Mouse (Mus musculus) heart, postnatal 14 days (tissue): ENCODE results near the gene Crocc2. TPM values are rescaled to one million over a fixed set of nuclear protein-coding genes. Genes with fewer than 3 reads are reported as not detected.

Experiments
- DNase-seq, 2 experiments: peaks; one replicate each; pipeline ENCODE4 v3.0.0; 2021 to 2022
- intact Hi-C: fragments of 180-260 bp; cut with DNase I; formaldehyde crosslinking; loops from one replicate; pipeline ENCODE4 v1.15.1; 2025
- total RNA-seq, 2 experiments: library from RNA; stranded (reverse); gene quantifications; 2 replicates each; pipeline ENCODE4 v1.2.3; 2021

Crocc2 gene
- total RNA-seq, 2 experiments from 2014 or later: 0.20 to 0.24 TPM

GRCm38 (mm10) chr1:93211019-93211418 lies 42.5 kb downstream of the Crocc2 start:
- intact Hi-C loops: no loop called here

GRCm38 (mm10) chr1:93211549-93212220 lies 43.2 kb downstream of the Crocc2 start:
- intact Hi-C loops: no loop called here
- peak; percentile 51 to 58 for DNase-seq

More at GRCm38 (mm10) chr1:93211019-93211418, 42.5 kb downstream of the Crocc2 start:
- DNase-seq: no peak

GRCm38 (mm10) chr1:93212441-93212840 lies 43.9 kb downstream of the Crocc2 start:
- intact Hi-C loops: no loop called here
- no peak for DNase-seq

GRCm38 (mm10) chr1:93214612-93215011 lies 46.1 kb downstream of the Crocc2 start:
- intact Hi-C loops: no loop called here
- DNase-seq: no peak

DNA sequence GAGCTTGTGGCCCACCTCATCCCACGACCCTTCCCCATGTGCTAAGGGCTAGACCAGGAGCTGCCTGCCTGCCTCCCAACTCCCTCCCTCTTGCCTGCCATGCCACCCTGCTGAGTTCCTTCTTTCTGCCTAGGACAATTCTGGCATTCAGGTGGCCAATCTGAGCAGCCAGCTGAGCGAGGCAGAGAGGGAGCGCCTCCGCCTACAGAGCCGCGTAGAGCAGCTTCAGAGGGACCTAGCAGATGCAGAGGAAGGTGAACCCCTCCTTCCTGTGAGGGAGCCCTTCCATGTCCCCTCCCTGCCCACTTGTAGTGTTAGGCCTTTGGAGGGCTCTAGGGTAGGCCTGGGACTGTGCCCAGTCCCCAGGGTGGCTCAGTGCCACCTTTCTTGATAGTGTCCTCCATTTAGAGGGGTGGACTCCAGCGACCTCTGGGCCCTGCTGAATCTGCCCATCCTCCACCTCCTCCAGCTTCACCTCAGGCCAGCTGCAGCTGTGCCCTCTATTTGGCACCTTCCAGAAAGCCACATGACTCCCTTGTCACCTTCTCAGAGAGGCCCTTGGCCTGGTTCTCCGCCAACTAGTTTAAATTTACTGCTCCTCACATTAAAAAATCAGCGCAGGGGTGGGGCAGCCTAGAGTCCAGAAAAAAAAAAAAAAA lies 48.4 kb downstream of the Crocc2 start:
- intact Hi-C loops: no loop called here
- peak; percentile 45 to 61 for DNase-seq

DNA sequence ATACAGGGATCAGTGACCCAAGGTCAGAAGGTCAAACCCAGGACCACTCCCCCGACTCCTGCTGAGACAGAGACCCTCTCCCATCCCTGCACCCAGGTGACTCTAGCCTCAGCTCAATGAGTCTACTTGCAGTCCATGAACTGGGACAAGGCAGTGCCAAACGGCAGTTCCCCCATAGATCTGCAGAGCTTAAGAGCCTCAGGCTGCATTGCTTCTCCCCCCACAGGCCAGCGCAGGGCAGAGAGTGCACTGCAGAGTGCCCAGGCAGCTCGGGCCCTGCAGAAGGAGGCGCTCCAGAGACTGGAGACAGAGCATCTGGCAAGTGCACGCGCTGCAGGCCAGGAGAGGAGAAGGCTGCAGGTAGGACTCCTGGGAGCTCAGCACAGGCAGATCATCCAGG lies 49.0 kb downstream of the Crocc2 start:
- DNase-seq: peak; percentile 28 to 48
- intact Hi-C loops: no loop called here

- DNase-seq: no peak
- intact Hi-C loops: no loop called here
These were observed 52.3 kb downstream of the Crocc2 start for GRCm38 (mm10) chr1:93220776-93221175.

- intact Hi-C loops: no loop called here
- peak; percentile 44 to 58 for DNase-seq
These were observed 55.4 kb downstream of the Crocc2 start for GRCm38 (mm10) chr1:93223972-93224371.

- intact Hi-C loops: no loop called here
- DNase-seq: no peak
These were observed 56.7 kb downstream of the Crocc2 start for GRCm38 (mm10) chr1:93225226-93225625.

GRCm38 (mm10) chr1:93225731-93226520 lies 57.4 kb downstream of the Crocc2 start:
- no peak for DNase-seq

GRCm38 (mm10) chr1:93227303-93227975 lies 58.9 kb downstream of the Crocc2 start:
- no peak for DNase-seq
- intact Hi-C loops: no loop called here

More at GRCm38 (mm10) chr1:93225731-93226520, 57.4 kb downstream of the Crocc2 start:
- intact Hi-C loops: no loop called here

DNA sequence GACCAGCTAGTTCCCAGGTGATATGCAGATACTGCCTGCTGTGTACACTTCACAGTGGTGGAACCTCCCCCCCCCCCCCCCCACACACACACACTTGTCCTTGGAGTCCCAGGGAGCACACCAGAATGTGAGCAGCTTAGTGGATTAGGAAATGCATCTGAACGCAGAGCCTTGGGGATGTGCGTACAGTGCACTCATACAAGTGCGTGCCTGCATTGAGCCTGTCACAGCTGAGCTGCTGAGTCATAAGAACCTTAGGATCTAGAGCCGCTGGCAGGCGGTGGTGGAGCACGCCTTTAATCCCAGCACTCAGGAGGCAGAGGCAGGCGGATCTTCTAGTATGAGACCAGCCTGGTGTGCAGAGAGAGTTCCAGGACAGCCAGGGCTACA lies 59.4 kb downstream of the Crocc2 start:
- intact Hi-C loops: no loop called here
- DNase-seq: no peak

DNA sequence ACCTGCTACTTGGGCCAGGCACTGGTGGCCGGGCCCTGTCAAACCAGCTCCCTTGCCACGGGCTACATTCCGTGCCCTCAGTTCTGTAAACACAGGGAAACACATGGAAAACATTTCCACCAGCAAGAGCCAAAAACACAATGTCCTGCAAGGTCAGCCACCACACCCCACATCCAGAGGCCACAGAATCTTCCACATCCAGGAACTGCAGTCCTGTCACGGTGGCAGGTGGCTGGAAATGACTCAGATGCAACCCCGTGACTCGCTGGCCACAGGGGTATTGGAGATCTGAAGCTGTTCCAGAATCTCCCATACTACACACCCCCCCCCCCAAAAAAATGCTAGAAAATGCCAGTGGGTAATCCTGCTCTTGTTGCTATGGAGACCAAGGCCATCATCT lies 60.7 kb downstream of the Crocc2 start:
- intact Hi-C loops: no loop called here
- DNase-seq: no peak

GRCm38 (mm10) chr1:93229626-93230025 lies 61.1 kb downstream of the Crocc2 start:
- DNase-seq: no peak
- intact Hi-C loops: no loop called here

- intact Hi-C loops: loop anchor here (2.0 to 5.0 kb wide), 2 partner anchors 61 to 106 kb away; partner anchors contain the start of genes Pask and Ppp1r7
- peak; percentile 92 for DNase-seq
These were observed 67.3 kb downstream of the Crocc2 start, which contains the start of gene Sned1 for GRCm38 (mm10) chr1:93235576-93236544. Gene Sned1 (plus strand): TSS chr1:93235841.

GRCm38 (mm10) chr1:93236545-93236924 lies 68.0 kb downstream of the Crocc2 start:
- intact Hi-C loops: loop anchor here (2.0 to 5.0 kb wide), 2 partner anchors 62 to 106 kb away; partner anchors contain the start of genes Pask and Ppp1r7
- peak in 1 of 2 experiments; percentile 35 for DNase-seq

- intact Hi-C loops: loop anchor here (2.0 to 5.0 kb wide), 2 partner anchors 63 to 105 kb away; partner anchors contain the start of genes Pask and Ppp1r7
- no peak for DNase-seq
These were observed 69.2 kb downstream of the Crocc2 start for GRCm38 (mm10) chr1:93237676-93238075.

GRCm38 (mm10) chr1:93238201-93238600 lies 69.7 kb downstream of the Crocc2 start:
- DNase-seq: no peak
- intact Hi-C loops: loop anchor here (5.0 kb wide), 1 partner anchor 104 kb away; the partner anchor contains the start of genes Pask and Ppp1r7

DNA sequence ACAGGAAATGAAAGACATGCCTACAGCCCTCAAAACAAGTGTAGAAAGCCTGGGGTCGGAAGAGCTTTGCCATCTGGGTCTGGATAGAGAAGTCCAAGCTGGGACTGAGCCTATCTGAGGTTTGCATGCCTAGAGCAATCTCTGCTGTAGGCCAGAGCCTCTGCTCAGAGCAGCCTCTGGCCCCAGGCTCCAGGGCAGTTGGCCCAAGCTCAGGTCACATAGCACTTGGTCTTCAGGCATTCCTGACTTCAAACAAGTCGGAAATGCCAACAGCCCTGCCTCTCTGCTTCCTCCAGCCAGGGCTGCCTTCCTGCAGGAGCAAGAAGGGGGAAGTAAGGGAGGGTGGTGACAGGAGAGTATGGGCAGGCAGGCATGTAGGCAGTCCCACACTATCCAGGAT lies 77.4 kb downstream of the Crocc2 start:
- DNase-seq: peak in 1 of 2 experiments; percentile 49
- intact Hi-C loops: no loop called here
